Mouse (Mus musculus) small intestine, adult 10 weeks (tissue): ENCODE data around the gene Hoxd13. TPM values are rescaled to one million over a fixed set of nuclear protein-coding genes. Genes with fewer than 3 reads are reported as not detected.

Experiments
- polyA plus RNA-seq: library from polyadenylated mRNA; stranded (reverse); fragments of 350-450 nt; fragmentation: Illumina TruSeq; extraction: RNeasy Lipid Tissue Mini Kit (QIAGEN cat#74804); gene quantifications from one replicate; pipeline ENCODE4 v1.2.3, GENCODE M21; 2014; ENCODE audit warnings: low replicate concordance

Gene Hoxd13
- not detected for polyA plus RNA-seq

DNA sequence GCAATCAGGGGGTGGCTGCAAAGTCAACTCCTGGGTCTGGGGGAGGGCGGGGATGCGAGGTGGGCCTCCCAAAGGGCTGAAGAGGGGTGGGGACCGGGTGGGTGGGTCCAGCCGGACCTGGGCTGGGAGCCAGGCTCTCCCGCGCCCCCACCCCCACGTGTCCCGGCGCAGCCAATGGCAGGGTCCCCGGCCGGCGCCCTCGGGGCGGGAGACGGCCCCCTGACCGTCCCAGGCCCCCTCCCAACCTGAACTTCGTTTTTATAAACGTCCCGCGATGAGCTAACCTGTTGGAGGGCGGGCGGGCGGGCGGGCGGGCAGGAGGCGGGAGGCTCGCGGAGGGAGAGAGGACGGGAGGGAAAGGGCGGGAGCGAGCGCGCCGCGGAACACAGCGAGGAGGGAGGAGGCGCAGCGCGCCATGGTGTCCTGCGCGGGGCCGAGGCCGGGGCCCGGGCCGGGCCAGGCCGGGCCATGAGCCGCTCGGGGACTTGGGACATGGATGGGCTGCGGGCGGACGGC, at the start of gene Hoxd13:
TSS of gene Hoxd13 (plus strand) at position 469 of the 516 bp plus-strand sequence.

DNA sequence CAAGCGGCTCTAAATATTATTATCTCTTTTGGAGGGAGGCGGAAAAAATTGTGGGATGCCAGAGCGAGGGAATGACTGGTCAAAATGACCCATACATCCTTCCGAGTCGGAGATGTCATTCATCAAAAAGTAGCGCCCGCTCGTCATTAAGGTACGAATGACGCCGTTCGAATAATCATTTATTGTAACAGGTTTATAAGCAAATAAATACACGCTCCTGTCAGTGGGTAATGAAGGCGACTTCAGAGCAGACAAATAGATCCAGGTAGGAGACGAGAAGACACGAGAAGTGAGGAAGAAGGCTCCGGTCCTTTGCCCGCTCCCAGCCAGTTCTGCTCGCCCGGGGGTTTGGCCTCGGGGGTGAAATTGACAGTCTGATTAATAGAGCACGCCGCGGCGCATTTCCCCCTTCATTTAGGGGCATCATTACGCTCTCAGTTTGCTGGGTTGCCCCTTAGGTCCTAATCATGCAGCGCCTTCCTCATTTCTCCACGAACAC, 8.6 kb upstream of the Hoxd13 start, which contains the start of gene Evx2:
TSS of gene Evx2 (minus strand) at position 51 of the 499 bp plus-strand sequence.

DNA sequence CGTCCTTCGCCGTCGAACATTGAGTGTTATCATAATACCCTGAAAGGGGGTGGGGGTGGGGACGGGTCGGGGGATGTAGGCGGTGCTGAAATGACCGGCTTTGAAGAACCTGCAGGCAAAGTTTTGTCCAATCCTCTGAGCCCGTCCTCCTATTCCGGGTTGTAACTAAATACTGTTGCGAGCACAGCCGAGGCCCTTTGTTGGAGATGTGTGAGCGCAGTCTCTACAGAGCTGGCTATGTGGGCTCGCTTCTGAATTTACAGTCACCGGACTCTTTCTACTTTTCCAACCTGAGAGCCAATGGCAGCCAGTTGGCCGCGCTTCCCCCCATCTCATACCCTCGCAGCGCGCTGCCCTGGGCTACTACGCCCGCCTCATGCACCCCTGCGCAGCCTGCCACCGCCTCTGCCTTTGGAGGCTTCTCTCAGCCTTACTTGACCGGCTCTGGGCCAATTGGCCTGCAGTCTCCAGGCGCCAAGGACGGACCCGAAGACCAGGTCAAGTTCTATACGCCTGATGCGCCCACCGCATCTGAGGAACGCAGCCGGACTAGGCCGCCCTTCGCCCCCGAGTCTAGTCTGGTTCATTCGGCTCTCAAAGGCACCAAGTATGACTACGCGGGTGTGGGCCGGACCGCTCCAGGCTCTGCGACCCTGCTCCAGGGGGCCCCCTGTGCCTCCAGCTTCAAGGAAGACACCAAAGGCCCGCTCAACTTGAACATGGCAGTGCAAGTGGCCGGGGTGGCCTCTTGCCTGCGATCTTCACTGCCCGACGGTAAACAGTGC, 7.0 kb downstream of the Hoxd13 start, which contains the start of gene Hoxd12:
TSS of gene Hoxd12 (plus strand) at position 133 of the 785 bp plus-strand sequence.

DNA sequence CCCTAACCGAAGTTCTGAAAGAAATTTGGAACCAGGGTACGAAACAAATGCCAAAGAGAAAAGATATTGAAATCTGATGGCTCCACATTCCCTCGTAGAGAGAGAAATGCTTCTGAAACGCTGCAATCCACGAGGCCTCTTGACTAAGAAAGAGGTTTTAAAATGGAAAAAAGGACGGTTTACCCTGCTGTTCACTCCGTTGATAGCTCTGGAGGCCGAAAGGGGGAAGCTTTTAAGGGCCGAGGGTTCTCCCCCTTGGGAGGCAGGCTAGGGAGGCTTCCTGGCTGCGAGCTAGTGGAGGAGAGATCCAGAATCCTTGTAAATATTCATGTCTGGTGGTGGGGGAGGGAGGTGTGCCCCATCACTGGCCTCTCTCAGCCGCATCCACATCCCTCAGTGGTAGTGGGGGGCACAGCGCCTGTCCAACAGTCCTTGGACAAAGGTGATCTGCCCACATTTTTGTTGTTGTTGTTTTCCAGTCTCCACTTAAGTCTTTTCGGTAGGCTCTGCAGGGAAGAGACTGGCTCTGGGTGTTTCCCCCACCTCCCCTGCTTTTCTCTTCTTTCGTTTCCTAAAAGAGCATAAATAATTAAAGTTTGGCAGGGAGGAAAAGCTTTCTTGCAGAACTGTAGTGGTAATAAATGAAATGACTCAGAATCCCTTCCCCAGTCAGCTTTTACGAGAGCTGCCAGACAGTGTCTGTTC, 10.9 kb downstream of the Hoxd13 start, which contains the start of gene Hoxd11:
TSS of gene Hoxd11 (plus strand) at position 667 of the 705 bp plus-strand sequence.

DNA sequence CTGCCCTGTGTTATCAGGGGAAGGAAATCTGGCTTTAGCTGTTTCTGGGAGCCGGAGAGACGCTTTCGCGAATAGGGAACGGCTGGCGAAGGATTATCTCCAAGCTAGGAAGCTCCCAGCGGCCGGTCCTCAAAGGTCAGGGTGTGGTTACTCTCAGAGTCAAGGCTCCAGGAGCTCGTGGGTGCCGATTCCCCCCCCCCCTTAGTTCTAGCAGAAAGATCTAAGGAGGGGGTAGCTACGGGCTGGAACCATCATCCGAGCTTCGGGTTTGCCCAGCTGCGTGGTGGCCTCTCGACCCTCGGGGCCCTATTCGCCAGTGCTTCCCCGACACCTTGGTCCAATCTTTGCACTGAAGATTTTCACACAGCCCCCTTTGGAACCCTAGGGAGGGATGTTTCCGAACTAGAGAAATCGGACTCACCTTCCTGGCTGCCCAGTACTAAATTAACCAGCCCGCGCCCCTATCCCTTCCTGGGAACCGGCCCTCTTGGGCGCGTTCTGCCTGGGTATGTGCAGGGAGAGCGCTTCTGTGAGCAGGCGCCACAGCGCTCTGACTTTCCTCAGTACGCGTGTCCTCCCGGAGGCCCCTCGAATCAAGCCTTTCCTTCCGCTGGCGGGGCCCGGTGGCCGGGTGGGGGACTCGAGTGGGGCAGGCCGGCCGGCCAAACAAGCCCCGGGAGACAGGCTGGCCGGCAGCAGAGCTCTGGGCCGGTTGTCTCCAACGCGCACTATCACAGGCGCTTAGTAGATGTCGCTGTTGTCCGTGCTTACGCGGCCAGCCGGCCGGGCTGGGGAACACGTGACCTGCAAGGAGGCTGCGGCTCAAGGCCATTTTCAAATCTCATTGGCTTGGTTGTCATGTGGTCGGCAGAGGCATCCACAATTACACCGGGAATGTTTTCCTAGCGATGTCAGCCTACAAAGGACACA, 23.2 kb downstream of the Hoxd13 start, which contains the start of gene Hoxd10:
TSS of gene Hoxd10 (plus strand) at position 903 of the 930 bp plus-strand sequence.

DNA sequence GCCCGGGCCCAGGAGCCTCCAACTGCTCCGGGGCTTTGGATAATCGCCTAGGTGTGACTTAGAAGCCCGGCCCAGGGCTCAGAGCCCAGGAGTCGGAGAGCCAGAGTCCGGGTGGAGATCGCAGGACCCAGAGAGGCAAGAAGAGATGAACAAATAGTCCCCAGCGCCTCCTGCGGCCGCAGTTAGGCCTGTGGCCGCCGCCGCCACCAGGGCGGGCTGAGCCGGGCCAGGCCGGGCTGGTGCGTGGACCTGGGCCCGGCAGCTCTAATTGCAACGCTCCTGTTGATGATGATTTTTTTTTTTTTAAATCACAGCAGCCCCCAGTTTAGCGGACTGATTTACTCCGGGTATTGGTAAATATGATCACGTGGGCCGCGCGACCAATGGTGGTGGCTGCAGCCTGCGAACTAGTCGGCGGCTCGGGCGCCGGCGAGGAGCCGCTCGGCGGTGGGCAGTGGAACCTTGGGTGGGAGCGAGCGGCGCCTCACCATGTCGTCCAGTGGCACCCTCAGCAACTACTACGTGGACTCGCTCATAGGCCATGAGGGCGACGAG, 29.5 kb downstream of the Hoxd13 start, which contains the start of gene Hoxd9:
TSS of gene Hoxd9 (plus strand) at position 161 of the 555 bp plus-strand sequence.

DNA sequence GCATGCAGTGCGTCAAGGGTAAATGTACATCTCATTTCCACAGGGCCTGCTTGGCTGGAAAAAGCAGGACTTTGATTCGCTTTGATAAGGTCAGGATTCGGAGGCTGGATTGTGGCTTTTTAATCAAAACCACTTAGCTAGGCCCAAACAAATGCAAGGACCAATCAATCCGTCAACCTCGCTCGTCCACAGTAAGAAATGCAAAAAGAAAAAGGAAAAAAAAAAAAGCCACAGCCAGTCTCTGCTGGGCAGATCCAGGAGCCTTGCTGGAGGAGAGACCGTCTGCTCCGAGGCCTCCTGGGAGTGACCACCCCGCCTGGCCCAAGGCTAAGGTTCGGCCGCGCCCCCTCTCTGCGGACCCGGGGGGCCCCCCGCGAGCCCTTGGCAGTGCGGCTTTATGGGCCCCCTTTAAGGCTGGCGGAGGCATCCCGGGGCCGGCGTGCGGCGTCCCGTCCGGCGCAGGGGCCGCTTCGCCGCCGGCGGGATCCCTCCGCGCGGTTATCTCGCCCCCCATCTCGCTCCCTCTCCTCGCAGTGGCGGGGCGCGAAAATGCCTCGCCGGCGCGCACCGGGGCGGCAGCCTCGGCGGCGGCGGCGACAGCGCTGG, 36.4 kb downstream of the Hoxd13 start, which contains the start of gene Hoxd8:
TSS of gene Hoxd8 (plus strand) at position 223 of the 606 bp plus-strand sequence.

DNA sequence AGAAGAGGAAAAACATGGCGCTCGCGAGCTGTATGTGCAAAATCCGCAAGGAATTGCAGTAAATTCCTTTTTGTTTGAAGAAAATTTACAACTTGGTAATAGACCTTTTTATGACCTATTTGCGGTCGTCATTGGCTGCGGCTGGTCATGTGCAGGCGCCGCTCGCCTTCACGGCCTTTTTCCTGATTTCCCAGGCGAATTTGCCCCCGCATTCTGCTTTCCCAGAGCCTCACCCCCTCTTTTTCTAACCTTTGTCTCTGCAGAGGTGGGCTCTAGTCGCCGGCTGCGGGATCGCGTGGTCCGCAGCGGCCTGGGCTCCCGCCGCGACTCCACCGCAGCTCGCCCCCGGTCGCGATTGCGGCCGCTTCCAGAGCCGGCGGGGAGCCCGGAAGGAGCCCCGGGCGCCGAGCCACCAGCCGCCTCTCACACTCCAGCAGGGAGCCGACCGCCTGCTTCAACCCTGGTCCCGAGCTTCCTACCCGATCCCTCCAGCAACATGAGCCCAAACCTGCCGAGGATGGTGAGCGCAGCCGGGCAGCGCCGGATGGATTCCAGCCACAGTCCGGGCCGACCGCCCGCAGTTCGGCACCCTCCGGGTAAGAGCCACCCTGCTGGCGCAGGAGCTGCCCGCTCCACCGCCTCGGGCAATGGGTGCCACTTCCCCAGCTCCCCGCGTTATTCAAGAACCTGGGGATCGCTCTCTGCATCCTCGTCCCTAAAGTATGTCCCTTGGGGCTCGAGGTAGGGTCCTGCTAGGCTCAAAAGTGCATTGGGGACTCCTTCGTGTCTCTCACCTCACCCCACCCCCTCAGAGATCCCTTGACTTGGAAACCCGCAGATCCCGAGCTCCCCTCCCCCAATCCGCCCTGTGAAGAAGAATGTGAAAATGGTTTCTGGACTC, 43.9 kb downstream of the Hoxd13 start, which contains the start of the genes Hoxd3 and Hoxd4:
TSS of gene Hoxd3 (plus strand) at position 207 of the 901 bp plus-strand sequence.
TSS of gene Hoxd4 (plus strand) at position 209 of the 901 bp plus-strand sequence.

Other genes with a start within 250 kb of the Hoxd13 start
- gene Lnpk, start 88.9 kb upstream of the Hoxd13 start, polyA plus RNA-seq, result 32.3 TPM
- not detected for gene Evx2, start 8.8 kb upstream of the Hoxd13 start, polyA plus RNA-seq
- not detected for gene Hoxd12, start 6.7 kb downstream of the Hoxd13 start, polyA plus RNA-seq
- not detected for gene Hoxd11, start 11.2 kb downstream of the Hoxd13 start, polyA plus RNA-seq
- gene Hoxd10, start 23.6 kb downstream of the Hoxd13 start, polyA plus RNA-seq, result not detected
- gene Hoxd9, start 29.4 kb downstream of the Hoxd13 start, polyA plus RNA-seq, result not detected
- 1.6 TPM for gene Hoxd8, start 36.3 kb downstream of the Hoxd13 start, polyA plus RNA-seq
- 0.26 TPM for gene Hoxd3, start 43.6 kb downstream of the Hoxd13 start, polyA plus RNA-seq
- gene Hoxd4, start 43.6 kb downstream of the Hoxd13 start, polyA plus RNA-seq, result 0.41 TPM
- gene Gm28230, start 58.4 kb downstream of the Hoxd13 start, polyA plus RNA-seq, result not detected
- not detected for gene Hoxd1, start 94.7 kb downstream of the Hoxd13 start, polyA plus RNA-seq
- gene Mtx2, start 157.5 kb downstream of the Hoxd13 start, polyA plus RNA-seq, result 231 TPM